Mouse (Mus musculus) liver, embryonic 11.5 days (tissue): ENCODE measurements around the gene Atp6v0a2. TPM values are rescaled to one million over a fixed set of nuclear protein-coding genes. Genes with fewer than 3 reads are reported as not detected.

Experiments used
- ATAC-seq: fragments of 200-750 bp; cut with Nextera tagmentation; replicated peaks from 2 replicates; pipeline ENCODE4 v1.8.0; 2017; ENCODE audit warnings: moderate number of reproducible peaks, mild to moderate bottlenecking, moderate TSS enrichment, moderate library complexity; ENCODE audit not compliant: low FRiP score
- DNase-seq: peaks from one replicate; pipeline ENCODE4 v3.0.0-alpha.2; 2017; ENCODE audit warnings: low spot score
- H3K27ac ChIP-seq: fragments of 300-500 bp; sonication (generic); 2 replicates; pipeline ENCODE4 v1.5.1; 2014; ENCODE audit warnings: mild to moderate bottlenecking, low read depth, low read length, control low read depth
- H3K27me3 ChIP-seq: fragments of 300-500 bp; sonication (generic); replicated peaks from 2 replicates; pipeline ENCODE4 v1.6.1; 2014; ENCODE audit warnings: low read length, mixed read lengths; ENCODE audit not compliant: control insufficient read depth, insufficient read depth
- H3K36me3 ChIP-seq: fragments of 300-500 bp; sonication (generic); 2 replicates; pipeline ENCODE4 v1.6.1; 2014; ENCODE audit warnings: mild to moderate bottlenecking, low read length, moderate library complexity, mixed read lengths; ENCODE audit not compliant: control insufficient read depth, insufficient read depth
- H3K4me1 ChIP-seq: fragments of 300-500 bp; sonication (generic); replicated peaks from 2 replicates; pipeline ENCODE4 v1.6.1; 2014; ENCODE audit warnings: low read length, mixed read lengths; ENCODE audit not compliant: control insufficient read depth, insufficient read depth
- H3K4me2 ChIP-seq: fragments of 300-500 bp; sonication (generic); 2 replicates; pipeline ENCODE4 v1.6.1; 2014; ENCODE audit warnings: mild to moderate bottlenecking, control low read depth, moderate library complexity
- H3K4me3 ChIP-seq: fragments of 300-500 bp; sonication (generic); 2 replicates; pipeline ENCODE4 v1.5.1; 2014; ENCODE audit warnings: low read depth, low read length, control low read depth
- H3K9ac ChIP-seq: fragments of 300-500 bp; sonication (generic); 2 replicates; pipeline ENCODE4 v1.6.1; 2014; ENCODE audit warnings: low read depth, low read length, control low read depth
- H3K9me3 ChIP-seq: fragments of 300-500 bp; sonication (generic); 2 replicates; pipeline ENCODE4 v1.6.1; 2016; ENCODE audit warnings: low read length, inconsistent platforms, mixed read lengths; ENCODE audit not compliant: control insufficient read depth
- WGBS: fragments of 180-500 bp; shearing (Covaris S2); extraction: QIAGEN DNeasy Blood & Tissue Kit; methylation state at CpG from one replicate; pipeline ENCODE4 v1.1.7; 2014; 5-methylcytosine and 5-hydroxymethylcytosine counted together
- polyA plus RNA-seq: library from polyadenylated mRNA; unstranded; fragments of >200 nt; fragmentation: Nextera tagmentation; extraction: Ambion mirVana; gene quantifications from 2 replicates; pipeline ENCODE4 v1.2.1, GENCODE M21; 2014

Gene Atp6v0a2
- polyA plus RNA-seq, 1 experiment from 2014 or later, result 31.2 TPM

DNA sequence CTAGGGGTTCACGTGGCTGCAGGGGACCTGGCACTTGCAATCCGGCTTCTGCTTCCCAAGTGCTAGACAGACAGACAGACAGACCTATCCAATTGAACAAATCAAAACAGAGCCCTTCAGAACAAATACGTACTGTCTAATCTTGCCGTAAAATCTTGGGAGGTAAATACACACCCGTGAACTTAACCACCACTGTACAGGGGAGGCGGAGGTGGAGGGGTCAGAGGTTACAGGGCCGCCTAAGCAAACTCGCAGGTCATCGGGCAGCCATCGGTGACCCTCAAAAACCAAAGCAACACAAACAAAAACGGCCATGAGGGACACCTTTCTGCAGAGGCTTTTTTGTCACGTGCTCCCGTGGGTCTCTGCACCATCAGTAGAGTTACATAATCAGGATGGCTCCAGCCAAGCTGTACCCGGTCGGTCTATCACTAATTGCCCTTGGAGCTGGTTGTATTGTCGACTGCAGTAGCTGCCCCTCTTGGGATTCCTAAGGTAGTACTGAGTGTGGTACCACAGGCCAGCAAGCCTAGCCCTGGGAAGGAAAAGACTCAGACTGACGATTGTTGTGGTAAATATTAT lies 23.2 kb upstream of the Atp6v0a2 start:
- peak; percentile 74 for ATAC-seq
- no peaks in the 10 kb centered on the region for H3K4me1 ChIP-seq
- no peak for DNase-seq

DNA sequence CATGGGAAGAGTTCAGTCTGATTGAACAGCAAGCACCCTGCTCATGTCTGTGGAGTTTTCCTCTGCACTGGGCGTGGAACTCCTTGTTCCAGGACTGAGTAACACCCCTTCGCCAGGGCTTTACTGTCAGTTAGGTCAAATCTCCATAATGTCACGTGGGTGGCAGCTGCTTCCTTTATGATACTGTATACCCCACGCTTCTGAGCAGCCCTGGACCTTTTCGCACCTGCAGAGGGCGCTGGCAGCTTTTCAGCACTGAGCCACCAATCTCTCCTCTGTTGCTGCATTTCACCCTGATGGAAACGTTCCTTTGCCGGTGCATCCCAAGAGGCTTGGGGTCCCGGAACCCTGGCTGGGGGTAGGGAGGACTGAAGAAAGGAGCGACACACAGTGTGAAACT lies 17.4 kb upstream of the Atp6v0a2 start:
- 63% methylated on average over 10 of the region's 10 CpGs for WGBS
- DNase-seq, result no peak

More for the DNA sequence above, 23.2 kb upstream of the Atp6v0a2 start:
- Histone ChIP-seq H3K9ac (no peak overlapping the region), H3K9me3 (no peaks in the 10 kb centered on the region), H3K36me3 (no peaks in the 10 kb centered on the region), H3K27ac (no peak overlapping the region), H3K4me2 (no peak overlapping the region), H3K4me3 (no peak overlapping the region), H3K27me3 (no peaks in the 10 kb centered on the region)
- 70% methylated on average over 17 of the region's 17 CpGs for WGBS

DNA sequence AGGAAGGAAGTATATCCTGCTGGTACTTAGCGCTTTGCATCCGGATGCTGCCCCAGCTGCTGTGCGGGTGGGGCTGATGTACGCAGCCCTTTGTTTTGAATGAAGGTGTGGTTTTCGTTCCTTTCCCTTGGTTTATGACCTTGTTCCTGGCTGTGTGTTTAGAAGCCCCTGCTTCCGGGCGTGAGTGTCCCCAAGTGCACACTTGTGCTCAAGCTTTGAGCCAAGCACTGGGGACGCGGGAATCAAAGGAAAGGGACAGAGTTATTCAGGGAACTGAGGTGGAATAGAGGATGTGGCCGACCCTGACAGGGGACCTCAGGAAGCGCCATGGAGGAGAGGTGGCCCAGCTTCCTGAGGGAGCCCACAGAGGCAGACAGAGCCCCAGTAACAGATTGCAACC lies 13.7 kb upstream of the Atp6v0a2 start:
- no peak for ATAC-seq
- 71% methylated on average over 11 of the region's 11 CpGs for WGBS

More for the DNA sequence above, 17.4 kb upstream of the Atp6v0a2 start:
- Histone ChIP-seq H3K27me3 (no peaks in the 10 kb centered on the region), H3K36me3 (no peaks in the 10 kb centered on the region), H3K9me3 (no peaks in the 10 kb centered on the region), H3K27ac (no peak overlapping the region), H3K4me2 (no peak overlapping the region), H3K9ac (no peak overlapping the region), H3K4me1 (no peaks in the 10 kb centered on the region), H3K4me3 (no peak overlapping the region)
- no peak for ATAC-seq

DNA sequence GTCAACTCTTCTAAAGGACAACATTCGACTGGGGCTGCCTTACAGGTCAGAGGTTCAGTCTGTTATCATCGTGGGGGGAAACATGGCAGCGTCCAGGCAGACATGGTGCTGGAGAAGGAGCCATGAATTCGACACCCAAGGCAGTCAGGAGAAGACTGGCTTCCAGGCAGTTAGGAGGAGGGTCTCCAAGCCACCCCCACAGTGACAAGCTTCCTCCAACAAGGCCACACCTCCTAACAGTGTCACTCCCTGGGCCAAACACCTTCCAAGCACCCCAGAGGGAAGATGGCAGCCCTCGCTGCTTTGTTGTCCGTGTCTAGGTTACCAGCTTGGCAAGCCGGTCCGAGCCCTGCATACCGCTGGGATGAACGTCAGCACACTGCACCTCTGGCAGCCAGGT lies 9.7 kb upstream of the Atp6v0a2 start:
- H3K27me3 ChIP-seq, result no peaks in the 10 kb centered on the region
- WGBS, result 76% methylated on average over 10 of the region's 10 CpGs
- no peak for ATAC-seq

More for the DNA sequence above, 13.7 kb upstream of the Atp6v0a2 start:
- Histone ChIP-seq H3K4me3 (no peak overlapping the region), H3K4me2 (no peak overlapping the region), H3K4me1 (no peaks in the 10 kb centered on the region), H3K9ac (no peak overlapping the region), H3K36me3 (no peaks in the 10 kb centered on the region), H3K9me3 (no peaks in the 10 kb centered on the region), H3K27ac (peak overlapping the region; percentile 48; the same call in 1 of the 2 replicates), H3K27me3 (no peaks in the 10 kb centered on the region)
- DNase-seq, result no peak

DNA sequence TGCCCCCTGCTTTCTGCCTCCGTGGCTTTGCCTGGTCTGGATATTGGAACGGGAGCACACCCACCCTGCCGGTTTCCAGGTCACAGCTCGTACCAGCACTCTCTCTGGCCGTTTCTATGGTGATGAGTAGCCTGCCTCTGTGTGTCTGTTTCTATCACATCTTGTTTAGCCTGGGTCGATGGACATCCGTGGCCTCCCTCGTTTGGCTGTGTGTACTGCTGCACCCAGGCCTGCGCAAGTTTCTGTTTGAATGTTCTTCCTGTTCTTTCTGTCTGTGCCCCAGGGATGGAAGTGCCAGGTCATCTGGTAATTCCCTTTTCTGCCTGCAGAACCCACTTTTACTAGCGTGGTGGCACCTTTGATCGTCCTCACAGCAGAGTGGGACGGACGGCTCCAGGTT lies 7.0 kb upstream of the Atp6v0a2 start:
- no peak overlapping the region for H3K9ac ChIP-seq
- DNase-seq (no peak), ATAC-seq (no peak)
- no peak overlapping the region for H3K4me2 ChIP-seq
- H3K27ac ChIP-seq, result no peak overlapping the region
- no peaks in the 10 kb centered on the region for H3K27me3 ChIP-seq
- 77% methylated on average over 13 of the region's 13 CpGs for WGBS
- H3K9me3 ChIP-seq, result no peaks in the 10 kb centered on the region
- H3K36me3 ChIP-seq, result no peaks in the 10 kb centered on the region
- no peak overlapping the region for H3K4me3 ChIP-seq
- H3K4me1 ChIP-seq, result no peaks in the 10 kb centered on the region

More for the DNA sequence above, 9.7 kb upstream of the Atp6v0a2 start:
- Histone ChIP-seq H3K27ac (no peak overlapping the region), H3K9me3 (no peaks in the 10 kb centered on the region), H3K9ac (no peak overlapping the region), H3K4me3 (no peak overlapping the region), H3K4me2 (no peak overlapping the region), H3K4me1 (no peaks in the 10 kb centered on the region), H3K36me3 (no peaks in the 10 kb centered on the region)
- no peak for DNase-seq

DNA sequence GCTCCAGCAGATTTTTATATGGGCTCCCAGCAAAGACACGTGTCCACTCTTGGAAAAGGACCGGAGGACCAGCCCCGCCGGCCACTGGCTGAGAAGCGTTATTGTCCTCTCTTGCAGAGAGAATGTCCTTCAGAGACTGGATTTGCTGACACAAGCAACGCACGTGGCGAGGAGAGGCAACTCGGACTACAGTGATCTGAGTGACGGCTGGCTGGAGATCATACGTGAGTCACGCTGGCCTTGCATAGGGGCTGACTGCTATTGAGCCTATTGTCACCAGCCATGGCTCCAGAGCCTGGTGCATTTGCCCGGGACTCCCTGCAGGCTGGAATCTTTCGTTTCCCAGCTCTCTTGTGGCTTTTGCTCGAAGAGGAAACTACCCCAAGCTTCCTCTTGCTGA lies 5.5 kb upstream of the Atp6v0a2 start:
- DNase-seq, result no peak
- 71% methylated on average over 15 of the region's 15 CpGs for WGBS
- Histone ChIP-seq H3K4me2 (no peak overlapping the region), H3K9ac (no peak overlapping the region), H3K36me3 (no peaks in the 10 kb centered on the region), H3K27ac (no peak overlapping the region), H3K9me3 (no peaks in the 10 kb centered on the region), H3K27me3 (no peaks in the 10 kb centered on the region), H3K4me3 (no peak overlapping the region), H3K4me1 (peaks cover under 1% of the 10 kb centered on the region)
- ATAC-seq, result no peak

DNA sequence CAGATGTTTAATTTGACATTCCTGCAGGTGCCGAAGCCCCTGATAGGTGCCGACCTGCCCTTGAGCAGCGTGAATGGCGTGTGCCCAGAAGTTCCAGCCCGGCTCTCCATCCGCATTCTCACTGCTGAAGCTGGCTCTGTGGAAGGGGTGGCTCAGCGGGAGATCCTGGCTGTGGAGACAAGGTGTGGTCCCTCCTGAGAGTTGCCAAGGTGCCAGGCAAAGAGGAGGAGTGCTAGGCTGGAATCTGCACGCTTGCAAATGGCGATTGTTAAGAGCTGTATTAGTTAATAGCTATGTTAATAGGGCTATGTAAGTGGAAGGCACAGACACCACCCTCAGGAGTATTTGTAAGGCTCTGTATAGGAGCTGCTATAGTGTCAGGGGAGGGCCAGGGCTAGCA lies 4.1 kb upstream of the Atp6v0a2 start:
- H3K27me3 ChIP-seq, result no peaks in the 10 kb centered on the region
- ATAC-seq (no peak), DNase-seq (no peak)
- H3K36me3 ChIP-seq, result no peaks in the 10 kb centered on the region
- no peak overlapping the region for H3K27ac ChIP-seq
- no peaks in the 10 kb centered on the region for H3K9me3 ChIP-seq
- H3K9ac ChIP-seq, result no peak overlapping the region
- WGBS, result 90% methylated on average over 9 of the region's 9 CpGs
- H3K4me3 ChIP-seq, result no peak overlapping the region
- H3K4me2 ChIP-seq, result no peak overlapping the region
- H3K4me1 ChIP-seq, result peaks cover 5% of the 10 kb centered on the region

DNA sequence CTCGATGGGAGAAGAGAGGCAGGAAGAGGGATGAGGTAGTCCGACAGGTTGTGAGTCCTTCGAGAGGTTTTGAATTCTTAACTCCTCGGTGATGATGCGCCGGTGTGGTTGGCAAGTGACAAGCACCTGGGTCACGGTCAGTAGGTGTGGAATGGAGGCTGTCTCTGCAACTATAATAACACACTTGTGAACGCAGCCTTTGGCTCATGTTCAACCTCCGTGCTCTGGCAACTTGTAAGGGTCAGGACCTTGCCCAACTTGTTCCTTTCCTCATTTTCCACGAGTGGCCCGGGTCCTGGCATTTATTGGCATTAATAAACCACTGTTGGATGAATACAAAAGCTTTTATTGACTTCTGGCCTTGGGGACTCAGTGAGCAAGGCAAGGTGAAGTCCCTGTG lies 1.3 kb downstream of the Atp6v0a2 start:
- DNase-seq, result no peak
- no peak for ATAC-seq
- Histone ChIP-seq H3K4me2 (peak overlapping the region; percentile 92), H3K9ac (peak overlapping the region; percentile 84), H3K4me1 (peaks cover 17% of the 10 kb centered on the region), H3K27ac (no peak overlapping the region), H3K4me3 (peak overlapping the region; percentile 98), H3K27me3 (no peaks in the 10 kb centered on the region), H3K9me3 (no peaks in the 10 kb centered on the region), H3K36me3 (peaks cover 8% of the 10 kb centered on the region)
- 20% methylated on average over 11 of the region's 11 CpGs for WGBS

DNA sequence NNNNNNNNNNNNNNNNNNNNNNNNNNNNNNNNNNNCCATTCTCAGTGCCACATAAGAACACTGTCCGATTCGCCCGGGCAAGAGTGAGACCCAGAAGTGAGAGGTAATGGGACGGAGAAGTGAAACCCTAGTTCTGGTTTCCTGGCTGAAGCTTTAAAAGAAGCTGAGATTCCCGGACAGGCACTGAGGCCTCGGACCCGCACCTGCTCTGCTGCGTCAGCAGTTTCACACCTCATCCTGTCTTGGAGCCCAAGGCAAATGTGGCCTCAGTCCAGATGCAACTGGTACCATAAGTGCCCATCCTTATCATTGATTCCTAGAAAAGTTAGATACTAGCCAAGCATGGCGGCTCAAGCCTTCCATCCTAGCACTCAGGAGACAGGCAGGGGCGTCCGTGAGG lies 3.3 kb downstream of the Atp6v0a2 start:
- no peak overlapping the region for H3K4me3 ChIP-seq
- H3K27ac ChIP-seq, result no peak overlapping the region
- WGBS, result 93% methylated on average over 11 of the region's 11 CpGs
- no peak overlapping the region for H3K9ac ChIP-seq
- H3K27me3 ChIP-seq, result no peaks in the 10 kb centered on the region
- H3K9me3 ChIP-seq, result no peaks in the 10 kb centered on the region
- no peak for DNase-seq
- H3K4me2 ChIP-seq, result no peak overlapping the region
- no peak for ATAC-seq
- peaks cover 24% of the 10 kb centered on the region for H3K36me3 ChIP-seq
- peaks cover 17% of the 10 kb centered on the region for H3K4me1 ChIP-seq
